Mouse (Mus musculus): ENCODE data around the gene Lenep. TPM values are rescaled to one million over a fixed set of nuclear protein-coding genes. Genes with fewer than 3 reads are reported as not detected.

Gene Lenep
- polyA plus RNA-seq, 1 experiment, result 0.66 TPM

- WGBS, result 92% methylated on average over 18 of the region's 18 CpGs
- H3K4me1 ChIP-seq (replicated peaks; ENCODE audit: control insufficient read depth, insufficient read depth, low read length), result peaks cover 55% of the 10 kb centered on the region
- H3K27ac ChIP-seq (ENCODE audit: control insufficient read depth, insufficient read depth, low read length), result no peak overlapping the region
- no peak for TF ChIP-seq POLR2A (IDR thresholded peaks at IDR 0.05; ENCODE audit: control insufficient read depth, extremely low read depth, insufficient read depth, low read length, poor library complexity)
- no peak for TF ChIP-seq CTCF (IDR thresholded peaks at IDR 0.05; ENCODE audit: borderline replicate concordance, control insufficient read depth, extremely low read depth, insufficient read depth, low read length, poor library complexity)
- no peaks in the 10 kb centered on the region for H3K36me3 ChIP-seq (ENCODE audit: control insufficient read depth, insufficient read depth, low read length)
- no peaks in the 10 kb centered on the region; the same call in 1 of the 2 replicates for H3K27me3 ChIP-seq (ENCODE audit: control insufficient read depth, insufficient read depth, low read length)
- H3K4me3 ChIP-seq (ENCODE audit: control insufficient read depth, insufficient read depth, low read length), result no peak overlapping the region
- no peak for DNase-seq
These were observed 21.9 kb downstream of the Lenep start for GRCm38 (mm10) chr3:89380711-89381110.

- no peaks in the 10 kb centered on the region for H3K36me3 ChIP-seq (ENCODE audit: control insufficient read depth, insufficient read depth, low read length)
- H3K4me3 ChIP-seq (ENCODE audit: control insufficient read depth, insufficient read depth, low read length), result no peak overlapping the region
- WGBS, result 92% methylated on average over 14 of the region's 14 CpGs
- TF ChIP-seq POLR2A (IDR thresholded peaks at IDR 0.05; ENCODE audit: control insufficient read depth, extremely low read depth, insufficient read depth, low read length, poor library complexity), result no peak
- TF ChIP-seq CTCF (IDR thresholded peaks at IDR 0.05; ENCODE audit: borderline replicate concordance, control insufficient read depth, extremely low read depth, insufficient read depth, low read length, poor library complexity), result no peak
- no peak for DNase-seq
- no peaks in the 10 kb centered on the region; the same call in 1 of the 2 replicates for H3K27me3 ChIP-seq (ENCODE audit: control insufficient read depth, insufficient read depth, low read length)
- H3K4me1 ChIP-seq (replicated peaks; ENCODE audit: control insufficient read depth, insufficient read depth, low read length), result peaks cover 51% of the 10 kb centered on the region
- H3K27ac ChIP-seq (ENCODE audit: control insufficient read depth, insufficient read depth, low read length), result no peak overlapping the region
These were observed 22.3 kb downstream of the Lenep start for GRCm38 (mm10) chr3:89380291-89380690.

GRCm38 (mm10) chr3:89379388-89380131 lies 23.0 kb downstream of the Lenep start:
- Histone ChIP-seq H3K27me3 (ENCODE audit: control insufficient read depth, insufficient read depth, low read length) (no peaks in the 10 kb centered on the region; the same call in 1 of the 2 replicates), H3K36me3 (ENCODE audit: control insufficient read depth, insufficient read depth, low read length) (no peaks in the 10 kb centered on the region), H3K4me1 (replicated peaks; ENCODE audit: control insufficient read depth, insufficient read depth, low read length) (peaks cover 43% of the 10 kb centered on the region), H3K4me3 (ENCODE audit: control insufficient read depth, insufficient read depth, low read length) (no peak overlapping the region), H3K27ac (ENCODE audit: control insufficient read depth, insufficient read depth, low read length) (no peak overlapping the region)
- DNase-seq, result peak; percentile 41
- 37% methylated on average over 31 of the region's 31 CpGs for WGBS
- TF ChIP-seq CTCF (IDR thresholded peaks at IDR 0.05; ENCODE audit: borderline replicate concordance, control insufficient read depth, extremely low read depth, insufficient read depth, low read length, poor library complexity) (no peak), POLR2A (IDR thresholded peaks at IDR 0.05; ENCODE audit: control insufficient read depth, extremely low read depth, insufficient read depth, low read length, poor library complexity) (no peak)

DNA sequence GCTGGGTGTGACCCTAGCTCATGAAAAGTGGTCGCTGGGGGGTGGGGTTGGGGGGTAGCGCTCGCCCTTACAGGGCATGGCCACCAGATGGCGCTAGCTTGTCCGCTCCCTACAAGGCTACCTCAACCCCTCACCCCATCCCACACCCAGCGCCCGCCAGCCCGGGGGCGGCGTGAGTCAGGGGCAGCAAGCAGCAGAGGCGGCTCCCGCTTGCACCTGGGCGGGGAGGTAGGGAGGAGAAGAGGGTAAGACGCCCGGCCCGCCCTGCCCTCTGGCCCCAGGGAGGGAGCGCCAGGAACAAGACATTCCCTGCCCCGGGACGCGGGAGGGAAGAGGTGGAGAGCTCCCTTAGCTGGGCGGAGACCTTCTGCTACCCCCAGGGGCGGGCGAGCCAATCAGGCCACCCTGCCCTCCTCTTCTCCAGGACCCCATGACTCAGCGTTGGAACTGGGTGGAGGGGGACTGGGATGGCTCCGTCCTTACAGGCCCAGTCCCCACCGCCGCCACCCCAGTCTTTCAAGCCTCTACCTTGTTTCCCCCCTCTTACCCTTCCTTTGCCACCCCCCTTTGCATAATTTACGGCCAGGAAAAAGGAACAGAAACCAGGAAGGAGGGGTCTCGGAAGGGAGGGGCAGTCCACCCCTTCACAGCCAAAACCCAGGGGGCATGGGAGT lies 24.1 kb downstream of the Lenep start:
- H3K27ac ChIP-seq (ENCODE audit: control insufficient read depth, insufficient read depth, low read length), result no peak overlapping the region
- TF ChIP-seq CTCF (IDR thresholded peaks at IDR 0.05; ENCODE audit: borderline replicate concordance, control insufficient read depth, extremely low read depth, insufficient read depth, low read length, poor library complexity) (peak; percentile 96), POLR2A (IDR thresholded peaks at IDR 0.05; ENCODE audit: control insufficient read depth, extremely low read depth, insufficient read depth, low read length, poor library complexity) (no peak)
- no peaks in the 10 kb centered on the region; the same call in 1 of the 2 replicates for H3K27me3 ChIP-seq (ENCODE audit: control insufficient read depth, insufficient read depth, low read length)
- WGBS, result 5% methylated on average over 29 of the region's 29 CpGs
- peak; percentile 65 for DNase-seq
- peaks cover 33% of the 10 kb centered on the region for H3K4me1 ChIP-seq (replicated peaks; ENCODE audit: control insufficient read depth, insufficient read depth, low read length)
- H3K36me3 ChIP-seq (ENCODE audit: control insufficient read depth, insufficient read depth, low read length), result no peaks in the 10 kb centered on the region
- H3K4me3 ChIP-seq (ENCODE audit: control insufficient read depth, insufficient read depth, low read length), result peak overlapping the region; percentile 15; the same call in 1 of the 2 replicates

GRCm38 (mm10) chr3:89377831-89378230 lies 24.8 kb downstream of the Lenep start:
- H3K4me3 ChIP-seq (ENCODE audit: control insufficient read depth, insufficient read depth, low read length), result no peak overlapping the region
- H3K36me3 ChIP-seq (ENCODE audit: control insufficient read depth, insufficient read depth, low read length), result no peaks in the 10 kb centered on the region
- no peaks in the 10 kb centered on the region; the same call in 1 of the 2 replicates for H3K27me3 ChIP-seq (ENCODE audit: control insufficient read depth, insufficient read depth, low read length)
- no peak for DNase-seq
- WGBS, result 85% methylated on average over 4 of the region's 4 CpGs
- no peak overlapping the region for H3K27ac ChIP-seq (ENCODE audit: control insufficient read depth, insufficient read depth, low read length)
- no peak for TF ChIP-seq POLR2A (IDR thresholded peaks at IDR 0.05; ENCODE audit: control insufficient read depth, extremely low read depth, insufficient read depth, low read length, poor library complexity)
- TF ChIP-seq CTCF (IDR thresholded peaks at IDR 0.05; ENCODE audit: borderline replicate concordance, control insufficient read depth, extremely low read depth, insufficient read depth, low read length, poor library complexity), result no peak
- peaks cover 33% of the 10 kb centered on the region for H3K4me1 ChIP-seq (replicated peaks; ENCODE audit: control insufficient read depth, insufficient read depth, low read length)

DNA sequence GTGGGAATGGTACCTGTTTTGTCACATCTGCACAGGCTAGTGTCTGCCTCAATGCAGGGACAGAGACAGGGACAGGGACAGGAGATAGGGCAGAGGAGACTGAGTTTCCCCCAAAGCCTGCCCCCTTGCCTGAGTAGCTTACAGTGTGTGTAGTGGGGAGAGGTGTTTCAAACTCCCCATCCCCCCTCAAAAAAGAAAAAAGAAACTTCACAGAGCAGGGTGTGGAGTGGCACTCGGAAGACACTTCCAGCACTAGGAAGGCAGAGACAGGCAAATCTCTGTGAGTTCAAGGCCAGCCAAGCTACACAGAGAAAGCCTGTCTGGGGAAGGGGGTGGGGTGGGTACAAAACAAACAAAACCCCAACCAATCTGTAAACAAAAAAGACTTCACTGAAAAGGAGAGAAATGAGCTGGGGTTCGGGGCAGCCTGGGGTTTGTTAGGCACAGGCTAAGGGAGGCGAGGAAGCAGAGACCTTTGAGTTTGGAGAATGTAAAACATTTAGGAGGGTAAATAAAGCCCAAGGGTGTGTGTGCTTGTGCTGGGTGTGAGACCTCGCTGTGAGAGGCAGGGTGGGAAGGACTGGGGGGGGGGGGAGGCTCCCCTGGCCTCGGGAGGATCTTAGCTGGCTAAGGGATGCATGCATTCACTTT lies 28.9 kb downstream of the Lenep start:
- WGBS, result 65% methylated on average over 5 of the region's 5 CpGs
- TF ChIP-seq POLR2A (IDR thresholded peaks at IDR 0.05; ENCODE audit: control insufficient read depth, extremely low read depth, insufficient read depth, low read length, poor library complexity) (no peak), CTCF (IDR thresholded peaks at IDR 0.05; ENCODE audit: borderline replicate concordance, control insufficient read depth, extremely low read depth, insufficient read depth, low read length, poor library complexity) (no peak)
- Histone ChIP-seq H3K27ac (ENCODE audit: control insufficient read depth, insufficient read depth, low read length) (no peak overlapping the region), H3K27me3 (ENCODE audit: control insufficient read depth, insufficient read depth, low read length) (no peaks in the 10 kb centered on the region; the same call in 1 of the 2 replicates), H3K36me3 (ENCODE audit: control insufficient read depth, insufficient read depth, low read length) (no peaks in the 10 kb centered on the region), H3K4me3 (ENCODE audit: control insufficient read depth, insufficient read depth, low read length) (no peak overlapping the region), H3K4me1 (replicated peaks; ENCODE audit: control insufficient read depth, insufficient read depth, low read length) (peaks cover 9% of the 10 kb centered on the region)
- DNase-seq, result no peak

All from thymus, adult 2 months (tissue).